Mouse (Mus musculus) T-helper 17 cell (primary cell): Measurements from ENCODE around the gene Ankrd13b.
"Not testable (repeated sequence)": the region's sequence is repeated elsewhere in the genome, so short reads cannot be mapped to it uniquely, and the experiment has no call there.

Experiments
- in situ Hi-C, 2 experiments: fragments of 300-600 bp; cut with MboI, MseI; formaldehyde crosslinking; loops; 1 replicate in 1 of 2; 2 replicates in 1 of 2; pipeline ENCODE4 v1.15.1; 2025; ENCODE audit warnings: high pct_unique_total_duplicates in 2 of 2

Ankrd13b gene

GRCm38 (mm10) chr11:77489591-77490235, at the start of gene Ankrd13b:
Gene Ankrd13b, minus strand, starts transcription at chr11:77489678.
- in situ Hi-C loops = loop anchor here in 1 of 2 experiments (5.0 to 10.0 kb wide), 2 partner anchors 118 to 1045 kb away; partner anchors contain the start of genes Ift20, Taok1 and Tnfaip1

- in situ Hi-C loops = no loop called here
Observed at GRCm38 (mm10) chr11:77532202-77532846, 42.8 kb upstream of the Ankrd13b start.

DNA sequence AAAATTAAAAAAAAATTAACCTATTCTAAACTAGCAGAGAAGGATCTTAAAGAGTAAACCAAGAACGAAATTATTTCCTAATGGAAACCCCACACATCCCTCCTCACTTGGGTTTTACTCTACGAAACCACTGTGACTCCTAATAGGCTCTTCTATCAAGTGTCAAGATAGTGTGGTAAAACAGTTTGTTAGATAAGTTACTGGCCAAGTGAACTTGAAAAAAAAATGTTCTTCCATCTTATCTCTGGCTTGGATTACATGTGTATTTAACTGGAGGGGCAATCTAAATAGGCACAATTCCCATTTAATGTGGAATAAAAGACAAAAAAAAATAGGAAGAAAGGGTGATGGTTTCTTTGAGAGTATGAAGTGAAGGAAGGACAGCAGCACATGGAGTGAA, 41.4 kb upstream of the Ankrd13b start:
- in situ Hi-C loops = no loop called here

- in situ Hi-C loops = no loop called here
Observed at GRCm38 (mm10) chr11:77529644-77530043, 40.2 kb upstream of the Ankrd13b start.

GRCm38 (mm10) chr11:77528420-77528819, 38.9 kb upstream of the Ankrd13b start:
- in situ Hi-C loops = not testable (repeated sequence)

DNA sequence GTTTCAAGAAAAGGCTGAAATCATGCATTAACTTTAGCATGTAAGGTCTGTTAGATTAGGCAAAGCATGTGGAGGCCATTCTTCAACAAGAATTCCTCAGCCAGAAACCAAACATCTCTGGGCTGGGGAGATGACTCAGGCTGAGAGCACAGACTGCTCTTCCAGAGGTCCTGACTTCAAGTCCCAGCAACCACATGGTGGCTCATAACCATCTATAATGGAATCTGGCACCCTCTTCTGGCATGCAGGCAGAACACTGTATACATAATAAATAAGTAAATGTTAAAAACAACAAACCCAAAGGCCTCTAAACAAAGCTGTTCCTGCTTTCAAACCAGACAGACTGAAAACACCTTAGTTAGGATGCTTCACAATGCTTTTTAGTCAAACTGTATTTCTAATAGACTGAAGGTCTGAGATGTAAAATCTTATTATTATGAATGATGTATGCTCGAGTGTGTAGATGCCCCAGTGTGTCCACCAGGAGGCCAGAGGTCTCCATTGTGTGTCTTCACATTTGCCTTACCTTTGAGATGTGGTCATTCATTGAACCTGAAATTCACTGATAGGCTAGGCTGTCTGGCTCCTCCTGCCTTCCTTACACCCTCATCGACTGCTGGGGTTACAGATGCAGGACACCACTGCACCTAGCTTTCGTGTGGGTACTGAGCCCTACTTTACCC, 36.5 kb upstream of the Ankrd13b start:
- in situ Hi-C loops = no loop called here

DNA sequence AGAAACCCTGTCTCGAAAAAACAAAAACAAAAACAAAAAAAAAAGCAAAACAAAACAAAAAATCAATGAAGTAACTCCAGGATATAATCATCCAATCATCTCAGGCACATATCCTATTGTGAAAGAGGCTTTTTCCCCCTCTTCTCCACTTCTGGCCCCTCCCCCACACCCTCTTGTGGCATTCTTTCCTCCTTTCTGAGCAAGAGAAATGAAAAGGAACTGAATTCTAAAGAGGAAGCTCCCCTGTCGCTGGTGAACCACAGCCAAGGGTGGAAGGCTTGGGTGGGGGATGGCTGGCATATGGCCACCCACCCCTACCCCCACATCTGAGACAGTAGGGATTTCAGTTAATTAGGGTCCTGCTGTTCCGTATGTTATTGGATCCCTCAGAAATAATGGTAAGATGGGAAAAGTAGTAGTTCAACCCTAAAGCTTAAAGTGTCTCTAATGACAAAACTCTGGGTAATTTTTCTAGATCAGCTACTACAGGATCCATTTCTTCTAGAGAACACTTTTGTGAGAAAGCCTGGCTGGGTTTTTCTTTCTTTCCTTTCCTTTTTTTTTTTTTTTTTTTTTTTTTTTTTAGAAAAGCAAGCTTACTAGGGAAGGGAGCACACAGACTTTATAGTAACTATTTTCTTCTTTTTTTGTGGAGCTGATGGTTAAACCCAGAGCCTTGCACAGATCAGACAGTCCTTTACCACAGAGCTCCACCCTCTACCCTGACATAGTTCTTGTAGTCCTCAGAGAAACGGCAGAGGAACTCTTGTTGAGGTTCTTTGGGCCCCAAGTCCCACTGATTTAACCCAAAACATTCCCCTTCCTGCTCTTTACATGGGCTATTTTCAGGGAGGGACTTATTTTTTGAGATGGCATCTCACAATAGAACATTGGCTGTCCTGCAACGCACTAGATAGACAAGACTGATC, 31.4 kb upstream of the Ankrd13b start:
- in situ Hi-C loops = no loop called here

- in situ Hi-C loops = no loop called here
Observed at GRCm38 (mm10) chr11:77519043-77519442, 29.6 kb upstream of the Ankrd13b start, which contains the start of gene Gm10392. Gene Gm10392, minus strand, starts transcription at chr11:77519198.

DNA sequence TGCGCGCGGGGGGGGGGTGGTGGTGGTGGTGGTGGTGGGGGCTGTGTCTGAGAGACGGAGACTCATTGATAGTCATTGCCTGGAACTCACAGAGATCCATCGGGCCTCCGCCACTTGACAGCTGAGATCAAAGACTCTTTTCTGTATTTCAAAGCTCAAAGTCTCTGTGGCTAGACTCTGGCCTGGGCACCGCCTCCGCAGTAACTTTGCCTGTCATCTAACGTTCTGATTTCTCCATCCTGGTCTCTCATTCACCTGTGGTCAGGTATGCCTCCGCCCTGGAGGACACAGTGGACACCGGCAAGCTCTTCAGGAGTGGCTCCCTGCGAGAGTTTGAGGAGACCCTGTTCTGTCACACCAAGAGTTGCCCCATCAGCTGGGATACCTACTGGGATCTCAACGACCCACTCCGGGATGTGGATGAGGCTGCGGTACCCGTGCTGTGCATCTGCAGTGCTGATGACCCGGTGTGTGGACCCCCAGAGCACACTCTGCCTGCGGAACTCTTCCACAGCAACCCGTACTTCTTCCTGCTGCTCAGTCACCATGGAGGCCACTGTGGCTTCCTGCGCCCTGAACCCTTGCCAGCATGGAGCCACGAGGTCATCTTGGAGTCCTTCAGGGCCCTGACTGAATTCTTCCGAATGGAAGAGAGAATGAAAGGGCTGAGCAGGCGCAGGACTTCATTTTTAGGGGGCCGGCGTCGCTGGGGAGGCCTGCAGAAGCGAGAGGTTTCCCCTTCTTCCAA, 28.7 kb upstream of the Ankrd13b start:
- in situ Hi-C loops = no loop called here

DNA sequence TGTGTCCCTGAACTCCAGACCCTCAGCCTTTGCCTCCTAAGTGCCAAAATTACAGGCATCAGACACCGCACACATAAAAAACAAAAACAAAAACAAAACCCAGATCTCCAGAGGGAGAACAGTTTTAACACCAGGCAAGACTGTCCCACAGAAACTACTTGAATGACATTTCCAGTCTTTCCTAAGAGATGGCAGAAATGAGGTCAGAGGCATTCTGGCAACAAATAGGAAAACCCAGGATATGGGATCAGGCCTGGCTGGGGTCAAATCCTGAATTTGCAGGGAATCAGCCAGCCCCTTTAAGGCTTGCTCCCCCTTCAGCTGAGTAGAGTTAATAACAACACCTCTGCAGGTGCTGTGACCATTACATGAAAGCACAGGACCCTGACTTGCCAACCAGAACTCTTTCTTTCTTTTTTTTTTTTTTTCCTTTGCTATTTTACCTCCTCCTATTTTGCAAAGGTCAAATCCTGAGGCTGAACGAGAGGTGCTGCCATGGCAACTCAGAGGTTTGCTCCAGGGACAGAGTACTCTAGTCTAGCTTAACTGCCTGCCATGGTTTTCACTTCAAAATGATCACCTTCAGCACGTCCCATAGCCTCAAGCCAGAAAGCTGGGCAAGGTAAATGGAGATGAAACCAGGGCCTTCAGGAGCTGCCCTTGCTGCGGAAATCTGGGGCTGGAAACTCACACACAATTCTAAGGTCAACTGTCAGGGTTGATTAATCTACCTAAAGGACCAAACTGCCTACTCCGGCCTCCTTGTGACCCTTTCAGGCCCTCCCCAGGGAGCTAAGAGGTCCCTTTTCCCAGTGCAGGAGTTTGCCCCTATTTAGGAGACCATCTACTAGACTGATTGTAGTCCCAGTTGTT, 27.3 kb upstream of the Ankrd13b start:
- in situ Hi-C loops = no loop called here

- in situ Hi-C loops = no loop called here
Observed at GRCm38 (mm10) chr11:77515637-77516552, 26.4 kb upstream of the Ankrd13b start, which contains the start of gene Trp53i13. Gene Trp53i13, minus strand, starts transcription at chr11:77515980.

- in situ Hi-C loops = no loop called here
Observed at GRCm38 (mm10) chr11:77514832-77515636, 25.6 kb upstream of the Ankrd13b start, which contains the start of gene Abhd15. Gene Abhd15, plus strand, starts transcription at chr11:77515121.

GRCm38 (mm10) chr11:77514281-77514831, 24.9 kb upstream of the Ankrd13b start:
- in situ Hi-C loops = no loop called here

- in situ Hi-C loops = no loop called here
Observed at GRCm38 (mm10) chr11:77513811-77514170, 24.3 kb upstream of the Ankrd13b start.

DNA sequence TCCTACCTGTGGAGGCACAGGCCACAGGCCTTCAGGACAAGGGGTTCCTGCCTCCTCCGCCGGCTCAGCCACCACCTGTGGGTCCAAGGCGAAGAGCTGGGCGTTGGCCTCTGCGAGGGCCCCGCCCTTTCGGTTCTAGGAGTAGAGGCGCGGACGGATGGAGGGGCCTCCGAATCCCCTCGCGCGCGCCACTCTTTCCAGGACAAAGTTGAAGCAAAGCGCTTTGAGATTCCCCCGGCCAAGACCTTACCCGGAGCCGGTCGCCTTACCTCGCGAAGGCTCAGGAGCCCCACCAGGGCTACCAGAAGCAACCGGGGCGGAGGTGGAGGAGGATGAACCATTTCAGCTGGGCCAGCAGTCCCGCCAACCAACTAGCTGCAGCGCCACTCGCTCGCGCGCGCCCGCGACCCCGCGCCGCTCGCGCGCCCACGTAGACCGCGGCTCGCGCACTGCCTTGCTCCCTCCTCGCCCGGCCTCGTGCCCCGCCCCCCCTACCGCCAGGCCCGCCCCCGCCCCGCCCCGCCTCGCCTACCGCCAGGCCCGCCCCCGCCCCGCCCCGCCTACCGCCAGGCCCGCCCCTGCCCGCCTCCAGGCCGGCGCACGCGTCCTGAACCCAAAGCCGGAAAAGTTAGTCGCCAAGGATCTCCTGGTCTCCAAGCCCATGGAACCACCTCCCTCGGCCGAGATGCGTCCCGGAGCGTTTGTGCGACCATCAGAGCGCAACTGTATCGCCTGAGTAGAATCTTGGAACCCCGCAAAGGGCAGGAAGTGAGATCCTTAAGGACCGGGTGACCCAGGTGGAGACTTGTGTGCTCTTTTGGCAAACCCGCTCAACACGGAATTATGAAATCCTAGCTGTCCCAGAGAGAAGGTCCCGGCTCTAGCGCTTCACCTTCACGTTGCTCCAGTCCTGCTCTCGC, 23.7 kb upstream of the Ankrd13b start:
- in situ Hi-C loops = no loop called here

GRCm38 (mm10) chr11:77511336-77511735, 21.9 kb upstream of the Ankrd13b start:
- in situ Hi-C loops = no loop called here
